Mouse (Mus musculus): ENCODE measurements at regions not wholly inside any gene's neighbourhood (a gene's known extent, or its start where the extent isn't known, plus 50 kb on each side); places are given as distances from the start of the nearest gene placed in this dataset. TPM values are rescaled to one million over a fixed set of nuclear protein-coding genes. Genes with fewer than 3 reads are reported as not detected.

Small RNAs in the stretch of these regions (microRNA-seq; reads per million reads assigned to microRNA genes)
- not detected for gene Gm23215

Data from heart, embryonic 10.5 days (tissue).